Mouse (Mus musculus) thymus, postnatal 4 days (tissue): Measurements from ENCODE around the gene Bax.

Experiments
- DNase-seq: peaks from one replicate; pipeline ENCODE4 v3.0.0; 2021

Bax gene

DNA sequence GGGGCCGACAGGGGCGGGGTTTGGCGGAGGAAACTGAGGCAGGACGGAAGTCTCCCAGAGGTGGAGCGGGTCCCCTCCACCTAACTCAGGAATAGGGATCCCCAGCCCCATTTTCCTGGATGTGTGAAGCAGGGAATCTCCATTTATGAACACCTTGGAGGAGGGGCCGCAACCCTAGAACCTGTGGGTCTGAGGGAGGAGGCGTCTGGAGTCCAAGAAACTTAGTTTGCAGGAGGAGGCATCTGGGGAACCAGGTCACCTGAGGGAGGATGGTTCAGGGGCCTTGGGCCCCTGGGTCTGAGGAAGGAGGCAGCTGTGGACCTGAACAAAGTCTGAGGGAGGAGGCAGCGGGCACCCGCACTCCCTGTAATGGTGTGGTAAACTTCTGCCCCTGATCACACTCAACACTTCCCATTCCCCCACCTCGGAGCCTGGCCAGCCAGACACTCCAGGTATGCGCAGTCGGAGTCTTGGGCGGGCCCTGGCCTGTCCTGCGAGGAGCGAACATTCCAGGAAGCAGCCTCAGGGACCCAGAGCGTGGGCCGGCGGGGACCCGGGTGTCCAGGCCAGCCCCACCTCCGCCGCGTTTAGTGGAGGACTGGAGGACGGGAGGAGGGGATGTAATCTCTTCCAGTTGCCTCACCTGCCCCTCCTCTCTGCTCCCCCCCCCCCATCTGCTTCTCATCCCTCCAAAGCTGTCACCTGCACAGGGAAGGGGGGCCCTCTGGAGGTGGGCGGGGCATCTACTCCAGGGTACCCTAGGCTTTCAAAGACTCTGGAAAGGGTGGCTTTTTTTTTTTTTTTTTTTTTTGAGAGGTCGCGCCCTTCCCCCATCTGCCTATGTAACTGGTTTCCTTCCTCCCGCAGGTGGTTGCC is 52.6 kb downstream of the Bax start:
- DNase-seq, result peak; percentile 30

DNA sequence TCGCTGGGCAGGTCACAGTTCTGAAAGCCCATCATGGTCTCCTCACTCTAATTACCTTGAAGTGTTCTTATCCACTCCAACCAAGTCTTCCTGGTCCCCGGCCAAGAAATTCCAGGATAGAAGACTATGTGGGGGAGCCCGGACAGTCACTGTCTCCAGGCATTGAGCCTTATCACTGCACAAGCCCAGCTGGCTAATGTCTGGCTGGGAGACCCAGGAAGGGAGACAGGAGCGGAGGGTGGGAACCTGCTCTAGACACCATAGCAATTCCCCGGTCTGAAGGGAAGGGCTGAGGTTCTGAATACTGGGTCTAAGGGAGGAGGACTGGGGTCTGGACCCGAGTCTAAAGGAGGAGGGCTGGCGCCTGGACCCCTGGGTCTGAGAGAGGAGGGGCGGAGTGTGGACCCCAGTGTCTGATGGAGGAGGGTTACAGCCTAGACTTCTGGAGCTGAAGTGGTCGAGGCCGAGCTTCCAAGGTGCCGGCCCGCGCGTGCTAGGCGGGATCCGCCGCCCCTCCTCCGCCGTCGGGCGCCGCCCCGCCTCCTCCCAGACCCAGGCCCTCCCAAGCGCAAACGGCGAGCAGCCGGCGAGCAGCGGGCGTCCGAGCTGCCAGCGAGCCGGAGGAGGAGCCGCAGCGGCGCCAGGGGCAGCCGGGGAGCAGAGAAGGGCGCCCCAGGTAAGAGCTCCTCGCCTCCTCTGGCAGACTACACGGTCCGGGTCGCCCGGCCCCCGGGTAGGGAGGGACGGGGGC is 53.4 kb downstream of the Bax start, which contains the start of gene Ntf5:
Gene Ntf5 (plus strand): TSS at position 583 of the 751 bp plus-strand sequence.
- DNase-seq, result peak; percentile 41

DNA sequence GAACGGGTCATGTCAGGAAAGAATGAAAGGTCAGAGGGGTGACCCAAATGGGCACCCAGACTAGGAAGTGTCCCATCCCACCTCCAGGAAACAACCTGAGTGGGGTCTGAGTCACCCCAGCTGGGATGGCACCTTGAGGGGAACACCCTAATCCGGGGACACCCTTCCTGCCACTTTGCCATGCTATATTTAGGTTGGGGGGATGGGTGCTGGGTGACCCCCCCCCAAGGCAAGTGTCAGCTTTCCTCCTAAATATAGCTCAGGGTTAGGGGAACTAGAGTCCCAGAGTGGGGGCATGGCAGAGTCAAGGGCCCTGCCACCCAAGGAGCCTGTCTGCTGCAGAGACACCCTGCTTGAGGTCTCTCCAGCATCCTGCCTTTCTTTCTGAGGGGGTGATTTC is 54.3 kb downstream of the Bax start:
- no peak for DNase-seq
